ENCODE assay signal across 8 mouse cellular contexts in genomic region chr9:110531914-110532489, GRCm38 (mm10). TPM values are rescaled to one million over a fixed set of nuclear protein-coding genes. Genes with fewer than 3 reads are reported as not detected.
DNase-seq lines count a peak whose midpoint lies in the region; ATAC-seq and TF ChIP-seq lines count a peak whose summit lies in the region.

No protein-coding gene starts in this region.

- no peaks in the 10 kb centered on the region for H3K27me3 ChIP-seq in E14TG2a.4 (ENCODE audit: insufficient read depth, low read length)
- no peaks in the 10 kb centered on the region for H3K27me3 ChIP-seq in forebrain, embryonic 12.5 days
- H3K27me3 ChIP-seq in liver, postnatal 0 days (ENCODE audit: insufficient read depth, low read length) = no peaks in the 10 kb centered on the region
- peaks cover 4% of the 10 kb centered on the region; the same call in 1 of the 2 replicates for H3K27me3 ChIP-seq in neural tube, embryonic 14.5 days (ENCODE audit: control insufficient read depth, insufficient read depth, low read length)

- TF ChIP-seq CTCF in E14TG2a.4 (conservative IDR thresholded peaks at IDR 0.05; ENCODE audit: low read length) = no peak
- peak; percentile 91 for TF ChIP-seq CTCF in liver, postnatal 0 days (IDR thresholded peaks at IDR 0.05; ENCODE audit: low read depth)

- H3K4me2 ChIP-seq in forebrain, embryonic 12.5 days = peak overlapping the region; percentile 58
- H3K4me2 ChIP-seq in liver, postnatal 0 days (ENCODE audit: low read depth, low read length) = peak overlapping the region; percentile 91
- peak overlapping the region; percentile 80 for H3K4me2 ChIP-seq in neural tube, embryonic 14.5 days (ENCODE audit: low read depth, low read length)

- peak overlapping the region; percentile 92 for H3K4me3 ChIP-seq in E14TG2a.4 (replicated peaks; ENCODE audit: low read length)
- H3K4me3 ChIP-seq in forebrain, embryonic 12.5 days (replicated peaks) = peak overlapping the region; percentile 98
- H3K4me3 ChIP-seq in liver, postnatal 0 days (ENCODE audit: low read depth, low read length) = peak overlapping the region; percentile 96
- peak overlapping the region; percentile 98 for H3K4me3 ChIP-seq in neural tube, embryonic 14.5 days (ENCODE audit: low read depth, low read length)

- H3K36me3 ChIP-seq in E14TG2a.4 (ENCODE audit: insufficient read depth, low read length) = peaks cover 32% of the 10 kb centered on the region
- no peaks in the 10 kb centered on the region for H3K36me3 ChIP-seq in forebrain, embryonic 12.5 days (replicated peaks)
- 0 out of 2 replicates have a peak, but pooled peaks cover 4% of the 10 kb centered on the region for H3K36me3 ChIP-seq in liver, postnatal 0 days (replicated peaks; ENCODE audit: insufficient read depth, low read length)
- H3K36me3 ChIP-seq in neural tube, embryonic 14.5 days (ENCODE audit: control insufficient read depth, insufficient read depth, low read length) = no peaks in the 10 kb centered on the region

- TF ChIP-seq EP300 in liver, postnatal 0 days (IDR thresholded peaks at IDR 0.05; ENCODE audit: low read depth) = no peak

- peak overlapping the region; percentile 100 for H3K27ac ChIP-seq in forebrain, embryonic 12.5 days
- H3K27ac ChIP-seq in liver, postnatal 0 days (ENCODE audit: low read depth) = peak overlapping the region; percentile 99
- peak overlapping the region; percentile 100 for H3K27ac ChIP-seq in neural tube, embryonic 14.5 days (ENCODE audit: low read depth, low read length)

- no peaks in the 10 kb centered on the region for H3K9me3 ChIP-seq in E14TG2a.4 (ENCODE audit: low read length)
- H3K9me3 ChIP-seq in forebrain, embryonic 12.5 days = no peaks in the 10 kb centered on the region
- H3K9me3 ChIP-seq in liver, postnatal 0 days (ENCODE audit: low read length) = no peaks in the 10 kb centered on the region
- H3K9me3 ChIP-seq in neural tube, embryonic 14.5 days (ENCODE audit: control insufficient read depth, low read length) = no peaks in the 10 kb centered on the region

- WGBS in forebrain, embryonic 12.5 days = under 1% methylated on average over 50 of the region's 53 CpGs
- WGBS in large intestine, adult 2 months = 1% methylated on average over 50 of the region's 53 CpGs
- 0% methylated on average over 43 of the region's 53 CpGs for WGBS in liver, postnatal 0 days (ENCODE audit: insufficient replicate concordance)
- WGBS in neural tube, embryonic 14.5 days = under 1% methylated on average over 46 of the region's 53 CpGs

- peak; percentile 85 for DNase-seq in c-Kit-positive CD71-positive TER-119-positive erythroid progenitor cells, embryonic 14.5 days (ENCODE audit: low spot score)
- DNase-seq in heart, postnatal 10 days = peak; percentile 95 to 97
- DNase-seq in large intestine, adult 2 months (ENCODE audit: low read depth, low spot score) = peak; percentile 71
- DNase-seq in liver, postnatal 0 days = peak; percentile 97
- peak; percentile 95 for DNase-seq in testis, postnatal 10 days (ENCODE audit: low spot score)

- intact Hi-C loops in heart, postnatal 10 days (cut with DNase I) = loop anchor here (1.0 to 5.0 kb wide), 3 partner anchors 56 to 121 kb away; partner anchors contain the start of genes Kif9 and Klhl18

- peak; percentile 99 for ATAC-seq in forebrain, embryonic 12.5 days (ENCODE audit: low FRiP score)
- peak; percentile 95 for ATAC-seq in liver, postnatal 0 days
- peak; percentile 100 for ATAC-seq in neural tube, embryonic 14.5 days (ENCODE audit: low read depth)

- peaks cover 57% of the 10 kb centered on the region for H3K4me1 ChIP-seq in E14TG2a.4 (replicated peaks; ENCODE audit: low read depth, low read length)
- H3K4me1 ChIP-seq in forebrain, embryonic 12.5 days = peaks cover 25% of the 10 kb centered on the region
- H3K4me1 ChIP-seq in liver, postnatal 0 days (ENCODE audit: insufficient read depth) = peaks cover 38% of the 10 kb centered on the region
- peaks cover 18% of the 10 kb centered on the region for H3K4me1 ChIP-seq in neural tube, embryonic 14.5 days (ENCODE audit: control insufficient read depth, insufficient read depth, low read length)

- H3K9ac ChIP-seq in forebrain, embryonic 12.5 days = peak overlapping the region; percentile 98
- H3K9ac ChIP-seq in liver, postnatal 0 days (replicated peaks) = peak overlapping the region; percentile 99
- H3K9ac ChIP-seq in neural tube, embryonic 14.5 days (replicated peaks; ENCODE audit: low read depth, low read length) = peak overlapping the region; percentile 97

RNA-seq across cellular contexts. Expression of gene Setd2, which starts 0.4 kb away (rescaled TPM):
- 45.0 and 49.7 TPM in 2 replicates for polyA plus RNA-seq in forebrain, embryonic 12.5 days (2016; fragmentation: Nextera tagmentation; extraction: Ambion mirVana)
- total RNA-seq in heart, postnatal 10 days (2021) = 10 to 100 TPM; 61.5 to 61.6 TPM
- 28.3 and 33.9 TPM in 2 replicates for polyA plus RNA-seq in large intestine, adult 2 months (2012; rRNA removed)
- 9.6 and 10.1 TPM in 2 replicates for polyA plus RNA-seq in liver, postnatal 0 days (2015; fragmentation: Nextera tagmentation; extraction: Ambion mirVana)
- 56.6 and 61.2 TPM in 2 replicates for polyA plus RNA-seq in neural tube, embryonic 14.5 days (2014; fragmentation: Nextera tagmentation; extraction: Ambion mirVana)

RNA-seq across cellular contexts. Expression of gene Kif9, which starts 55.2 kb away (rescaled TPM):
- 1.6 and 2.0 TPM in 2 replicates for polyA plus RNA-seq in forebrain, embryonic 12.5 days (2016; fragmentation: Nextera tagmentation; extraction: Ambion mirVana)
- under 1 TPM; 0.19 to 0.22 TPM for total RNA-seq in heart, postnatal 10 days (2021)
- polyA plus RNA-seq in large intestine, adult 2 months (2012; rRNA removed) = 0.69 and 0.78 TPM in 2 replicates
- polyA plus RNA-seq in liver, postnatal 0 days (2015; fragmentation: Nextera tagmentation; extraction: Ambion mirVana) = 0.09 and 0.53 TPM in 2 replicates
- polyA plus RNA-seq in neural tube, embryonic 14.5 days (2014; fragmentation: Nextera tagmentation; extraction: Ambion mirVana) = 3.5 and 3.7 TPM in 2 replicates

RNA-seq across cellular contexts. Expression of gene Klhl18, which starts 55.5 kb away (rescaled TPM):
- polyA plus RNA-seq in forebrain, embryonic 12.5 days (2016; fragmentation: Nextera tagmentation; extraction: Ambion mirVana) = 10.3 and 10.5 TPM in 2 replicates
- total RNA-seq in heart, postnatal 10 days (2021) = 10 to 100 TPM; 13.3 to 13.8 TPM
- polyA plus RNA-seq in large intestine, adult 2 months (2012; rRNA removed) = 13.2 and 19.1 TPM in 2 replicates
- 1.4 and 1.5 TPM in 2 replicates for polyA plus RNA-seq in liver, postnatal 0 days (2015; fragmentation: Nextera tagmentation; extraction: Ambion mirVana)
- 24.1 and 24.3 TPM in 2 replicates for polyA plus RNA-seq in neural tube, embryonic 14.5 days (2014; fragmentation: Nextera tagmentation; extraction: Ambion mirVana)

Comparison
In these comparisons a context has a peak if more than half of its experiments do, and no peak if none do; other contexts are left out.
1. Peak in every context shown above with its lines: DNase-seq, ATAC-seq, H3K4me3 ChIP-seq and H3K27ac ChIP-seq.